Mouse (Mus musculus): ENCODE measurements around the gene Fndc8. TPM values are rescaled to one million over a fixed set of nuclear protein-coding genes. Genes with fewer than 3 reads are reported as not detected.
A peak's percentile ranks its signal among the peaks of the same experiment; 100 is the strongest.

Gene Fndc8
- polyA plus RNA-seq, 1 experiment from 2014 or later = 0.09 TPM

- no peak for DNase-seq (ENCODE audit: low spot score)
- H3K36me3 ChIP-seq (ENCODE audit: control insufficient read depth, insufficient read depth, low read length) = peaks cover 3% of the 10 kb centered on the region; the same call in 1 of the 2 replicates
- H3K4me1 ChIP-seq (replicated peaks; ENCODE audit: control insufficient read depth, insufficient read depth, low read length) = no peaks in the 10 kb centered on the region
- H3K9me3 ChIP-seq (ENCODE audit: control insufficient read depth, low read length) = no peaks in the 10 kb centered on the region
- H3K4me2 ChIP-seq (replicated peaks; ENCODE audit: low read depth, low read length) = no peak overlapping the region
- no peak overlapping the region for H3K9ac ChIP-seq (ENCODE audit: low read depth, low read length)
- no peak for ATAC-seq (ENCODE audit: low FRiP score)
- H3K27me3 ChIP-seq (ENCODE audit: control insufficient read depth, insufficient read depth, low read length) = no peaks in the 10 kb centered on the region
- H3K27ac ChIP-seq (ENCODE audit: low read depth, low read length) = no peak overlapping the region
- 98% methylated on average over 5 of the region's 5 CpGs for WGBS
- no peak overlapping the region for H3K4me3 ChIP-seq (ENCODE audit: low read depth, low read length)
Measured at GRCm38 (mm10) chr11:82899720-82900119, 7.8 kb downstream of the Fndc8 start.

- Histone ChIP-seq H3K4me2 (replicated peaks; ENCODE audit: low read depth, low read length) (no peak overlapping the region), H3K9ac (ENCODE audit: low read depth, low read length) (no peak overlapping the region), H3K4me1 (replicated peaks; ENCODE audit: control insufficient read depth, insufficient read depth, low read length) (no peaks in the 10 kb centered on the region), H3K4me3 (ENCODE audit: low read depth, low read length) (no peak overlapping the region), H3K27ac (ENCODE audit: low read depth, low read length) (no peak overlapping the region), H3K27me3 (ENCODE audit: control insufficient read depth, insufficient read depth, low read length) (no peaks in the 10 kb centered on the region), H3K36me3 (ENCODE audit: control insufficient read depth, insufficient read depth, low read length) (peaks cover 3% of the 10 kb centered on the region; the same call in 1 of the 2 replicates), H3K9me3 (ENCODE audit: control insufficient read depth, low read length) (no peaks in the 10 kb centered on the region)
- DNase-seq (ENCODE audit: low spot score) (no peak), ATAC-seq (ENCODE audit: low FRiP score) (no peak)
- WGBS = 90% methylated on average over 20 of the region's 20 CpGs
Measured at GRCm38 (mm10) chr11:82901606-82902310, 9.8 kb downstream of the Fndc8 start.

DNA sequence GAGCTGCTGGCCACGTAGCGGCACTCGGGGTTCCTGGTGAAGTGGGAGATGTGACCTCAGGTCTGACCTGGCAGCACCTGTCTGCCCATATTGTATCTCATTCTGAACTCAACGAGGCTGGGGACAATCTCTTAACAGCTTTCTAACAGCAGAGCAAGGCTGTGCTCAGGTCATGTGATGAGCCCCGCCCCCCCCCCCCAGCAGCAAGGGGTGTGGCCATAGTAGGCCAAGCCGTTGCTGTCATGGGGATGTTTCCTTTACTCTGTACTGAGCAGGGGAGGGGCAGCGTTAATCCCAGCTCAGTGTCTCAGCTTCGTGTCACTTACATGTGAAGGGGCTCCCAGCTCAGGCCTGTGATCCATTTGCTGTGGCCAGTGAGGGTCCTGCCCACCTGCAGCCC is 13.0 kb downstream of the Fndc8 start:
- H3K4me1 ChIP-seq (replicated peaks; ENCODE audit: control insufficient read depth, insufficient read depth, low read length) = peaks cover 3% of the 10 kb centered on the region; the same call in 1 of the 2 replicates
- H3K9ac ChIP-seq (ENCODE audit: low read depth, low read length) = no peak overlapping the region
- 68% methylated on average over 8 of the region's 8 CpGs for WGBS
- H3K4me2 ChIP-seq (replicated peaks; ENCODE audit: low read depth, low read length) = no peak overlapping the region
- H3K4me3 ChIP-seq (ENCODE audit: low read depth, low read length) = no peak overlapping the region
- ATAC-seq (ENCODE audit: low FRiP score) (no peak), DNase-seq (ENCODE audit: low spot score) (no peak)
- no peak overlapping the region for H3K27ac ChIP-seq (ENCODE audit: low read depth, low read length)
- H3K9me3 ChIP-seq (ENCODE audit: control insufficient read depth, low read length) = no peaks in the 10 kb centered on the region
- peaks cover 3% of the 10 kb centered on the region; the same call in 1 of the 2 replicates for H3K36me3 ChIP-seq (ENCODE audit: control insufficient read depth, insufficient read depth, low read length)
- no peaks in the 10 kb centered on the region for H3K27me3 ChIP-seq (ENCODE audit: control insufficient read depth, insufficient read depth, low read length)

DNA sequence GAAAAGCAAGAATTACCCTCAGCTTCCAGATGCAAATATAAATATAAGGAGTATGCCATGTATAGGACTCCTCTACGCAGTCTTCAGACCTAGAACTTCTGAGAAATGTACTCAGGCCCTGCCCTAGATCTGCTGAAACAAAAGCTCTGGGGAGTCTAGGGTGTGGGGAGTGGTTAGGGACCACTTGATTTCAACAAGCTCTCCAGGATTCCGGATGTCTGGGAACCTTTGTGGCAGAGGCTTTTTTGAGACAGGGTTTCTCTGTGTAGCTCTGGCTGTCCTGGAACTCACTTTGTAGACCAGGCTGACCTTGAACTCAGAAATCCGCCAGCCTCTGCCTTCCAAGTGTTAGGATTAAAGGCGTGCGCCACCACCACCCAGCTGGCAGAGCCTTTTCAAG is 13.9 kb downstream of the Fndc8 start:
- no peak for DNase-seq (ENCODE audit: low spot score)
- Histone ChIP-seq H3K4me3 (ENCODE audit: low read depth, low read length) (no peak overlapping the region), H3K36me3 (ENCODE audit: control insufficient read depth, insufficient read depth, low read length) (peaks cover 3% of the 10 kb centered on the region; the same call in 1 of the 2 replicates), H3K27ac (ENCODE audit: low read depth, low read length) (no peak overlapping the region), H3K4me2 (replicated peaks; ENCODE audit: low read depth, low read length) (no peak overlapping the region), H3K4me1 (replicated peaks; ENCODE audit: control insufficient read depth, insufficient read depth, low read length) (peaks cover 3% of the 10 kb centered on the region; the same call in 1 of the 2 replicates), H3K9ac (ENCODE audit: low read depth, low read length) (no peak overlapping the region), H3K9me3 (ENCODE audit: control insufficient read depth, low read length) (no peaks in the 10 kb centered on the region), H3K27me3 (ENCODE audit: control insufficient read depth, insufficient read depth, low read length) (no peaks in the 10 kb centered on the region)
- 90% methylated on average over 5 of the region's 5 CpGs for WGBS
- no peak for ATAC-seq (ENCODE audit: low FRiP score)

DNA sequence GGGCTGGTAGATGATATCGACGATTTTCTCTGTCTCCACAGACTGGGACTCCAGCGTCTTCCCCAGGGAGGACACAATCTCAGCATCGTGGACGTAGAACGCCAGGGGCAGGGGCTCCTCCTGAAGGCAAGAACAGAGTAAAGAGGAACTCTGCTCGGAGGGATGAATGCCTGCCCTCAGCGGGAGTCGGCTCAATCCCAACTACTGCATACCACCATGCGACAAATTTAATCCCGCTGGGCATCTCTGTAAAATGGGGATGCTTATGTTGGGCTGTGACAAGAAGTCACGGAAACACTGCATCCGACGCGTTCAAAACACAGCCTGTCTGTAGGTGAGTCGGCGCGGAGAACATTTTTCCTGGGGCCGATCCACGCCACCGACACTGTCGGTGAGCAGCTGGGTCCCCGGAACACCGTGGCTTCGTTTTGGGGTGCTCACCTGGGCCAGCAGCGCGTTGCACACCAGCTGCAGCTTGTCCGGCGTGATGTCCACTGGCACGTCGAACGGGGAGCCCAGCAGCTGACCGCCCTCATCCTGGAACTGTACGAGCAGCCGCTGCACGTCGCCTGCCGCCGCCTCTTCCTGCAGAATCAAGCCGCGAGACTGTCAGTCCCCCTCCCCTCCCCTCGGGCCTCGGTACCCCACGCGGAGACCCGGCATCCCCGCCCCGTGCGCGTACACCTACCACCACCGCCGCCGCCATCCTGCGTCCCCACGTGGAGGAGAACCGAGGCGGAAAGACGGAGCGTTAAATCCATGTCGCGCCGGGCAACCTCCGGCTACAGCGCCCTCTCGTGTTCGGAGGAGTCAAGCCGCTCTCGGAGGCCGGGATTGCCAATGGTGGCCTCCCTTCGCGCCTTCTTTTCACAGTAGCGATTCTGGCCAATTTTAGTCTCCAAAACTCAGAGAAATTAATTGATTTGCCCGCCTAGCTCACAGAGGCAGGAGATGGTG is 16.0 kb downstream of the Fndc8 start, which contains the start of gene Nle1:
Gene Nle1, minus strand, starts transcription at position 761 of the 957 bp plus-strand sequence.
- peak; percentile 69; the same call in 1 of the 2 replicates for ATAC-seq (ENCODE audit: low FRiP score)
- Histone ChIP-seq H3K4me2 (replicated peaks; ENCODE audit: low read depth, low read length) (peak within 1 kb of the TSS; percentile 79), H3K4me1 (replicated peaks; ENCODE audit: control insufficient read depth, insufficient read depth, low read length) (peaks cover 3% of the 10 kb centered on the region; the same call in 1 of the 2 replicates), H3K27me3 (ENCODE audit: control insufficient read depth, insufficient read depth, low read length) (no peaks in the 10 kb centered on the region), H3K9me3 (ENCODE audit: control insufficient read depth, low read length) (no peaks in the 10 kb centered on the region), H3K4me3 (ENCODE audit: low read depth, low read length) (peak within 1 kb of the TSS; percentile 70), H3K27ac (ENCODE audit: low read depth, low read length) (no peak within 1 kb of the TSS), H3K36me3 (ENCODE audit: control insufficient read depth, insufficient read depth, low read length) (no peaks in the 10 kb centered on the region; the same call in 1 of the 2 replicates), H3K9ac (ENCODE audit: low read depth, low read length) (peak within 1 kb of the TSS; percentile 80)
- peak; percentile 96 for DNase-seq (ENCODE audit: low spot score)
- 2% methylated on average over 73 of the region's 73 CpGs for WGBS

GRCm38 (mm10) chr11:82908608-82908989 is 16.7 kb downstream of the Fndc8 start:
- no peak overlapping the region for H3K9ac ChIP-seq (ENCODE audit: low read depth, low read length)
- H3K4me3 ChIP-seq (ENCODE audit: low read depth, low read length) = peak overlapping the region; percentile 70
- WGBS = 69% methylated on average over 9 of the region's 10 CpGs
- DNase-seq (ENCODE audit: low spot score) = no peak
- no peaks in the 10 kb centered on the region for H3K27me3 ChIP-seq (ENCODE audit: control insufficient read depth, insufficient read depth, low read length)
- no peaks in the 10 kb centered on the region for H3K9me3 ChIP-seq (ENCODE audit: control insufficient read depth, low read length)
- peak overlapping the region; percentile 79 for H3K4me2 ChIP-seq (replicated peaks; ENCODE audit: low read depth, low read length)
- peaks cover 3% of the 10 kb centered on the region; the same call in 1 of the 2 replicates for H3K4me1 ChIP-seq (replicated peaks; ENCODE audit: control insufficient read depth, insufficient read depth, low read length)
- ATAC-seq (ENCODE audit: low FRiP score) = no peak
- no peak overlapping the region for H3K27ac ChIP-seq (ENCODE audit: low read depth, low read length)
- no peaks in the 10 kb centered on the region for H3K36me3 ChIP-seq (ENCODE audit: control insufficient read depth, insufficient read depth, low read length)

GRCm38 (mm10) chr11:82910250-82910649 is 18.3 kb downstream of the Fndc8 start, which contains the start of gene Unc45b:
Unc45b (plus strand) TSS chr11:82910550.
- Histone ChIP-seq H3K9me3 (ENCODE audit: control insufficient read depth, low read length) (no peaks in the 10 kb centered on the region), H3K4me2 (replicated peaks; ENCODE audit: low read depth, low read length) (no peak within 1 kb of the TSS), H3K4me1 (replicated peaks; ENCODE audit: control insufficient read depth, insufficient read depth, low read length) (peaks cover 3% of the 10 kb centered on the region; the same call in 1 of the 2 replicates), H3K27me3 (ENCODE audit: control insufficient read depth, insufficient read depth, low read length) (no peaks in the 10 kb centered on the region), H3K9ac (ENCODE audit: low read depth, low read length) (no peak within 1 kb of the TSS), H3K36me3 (ENCODE audit: control insufficient read depth, insufficient read depth, low read length) (no peaks in the 10 kb centered on the region), H3K4me3 (ENCODE audit: low read depth, low read length) (no peak within 1 kb of the TSS), H3K27ac (ENCODE audit: low read depth, low read length) (no peak within 1 kb of the TSS)
- 90% methylated on average over 4 of the region's 4 CpGs for WGBS
- ATAC-seq (ENCODE audit: low FRiP score) = no peak
- DNase-seq (ENCODE audit: low spot score) = no peak

DNA sequence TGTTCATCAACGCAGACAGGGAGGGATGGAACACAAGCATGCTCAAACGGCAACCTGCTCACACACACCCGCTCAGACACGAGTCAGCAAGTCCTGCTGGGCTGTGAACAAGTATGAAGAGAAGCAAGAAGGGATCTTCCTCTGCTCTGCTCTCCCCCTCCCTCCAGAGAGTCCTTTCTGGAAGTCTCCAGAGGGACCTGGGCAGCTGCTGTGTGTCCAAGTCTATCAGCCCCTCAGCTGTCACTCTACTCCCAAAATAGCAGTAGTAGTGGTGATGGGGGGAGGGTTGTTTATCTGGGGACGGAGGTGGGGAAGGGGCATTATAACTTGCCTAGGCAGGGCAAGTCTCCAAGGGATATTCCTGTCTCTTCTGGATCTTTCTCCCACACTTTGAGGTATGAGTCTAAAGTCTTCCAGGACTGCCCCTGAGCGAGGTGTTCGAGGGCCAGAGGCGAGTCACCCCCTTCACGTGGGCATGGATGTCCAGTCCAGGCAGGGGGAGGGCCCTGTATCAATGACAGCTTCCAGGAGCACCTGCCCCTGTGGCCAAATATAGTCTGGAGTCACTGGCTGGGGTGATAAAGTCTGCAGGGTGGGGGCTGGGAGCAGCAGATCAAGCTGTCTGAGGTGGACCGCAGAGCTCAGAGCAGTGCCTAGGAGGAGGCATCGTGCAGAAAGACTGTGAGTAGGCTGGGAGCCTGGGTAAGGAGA is 18.9 kb downstream of the Fndc8 start:
- Histone ChIP-seq H3K4me1 (replicated peaks; ENCODE audit: control insufficient read depth, insufficient read depth, low read length) (peaks cover 3% of the 10 kb centered on the region; the same call in 1 of the 2 replicates), H3K27ac (ENCODE audit: low read depth, low read length) (no peak overlapping the region), H3K9ac (ENCODE audit: low read depth, low read length) (no peak overlapping the region), H3K36me3 (ENCODE audit: control insufficient read depth, insufficient read depth, low read length) (no peaks in the 10 kb centered on the region), H3K27me3 (ENCODE audit: control insufficient read depth, insufficient read depth, low read length) (no peaks in the 10 kb centered on the region), H3K4me3 (ENCODE audit: low read depth, low read length) (no peak overlapping the region), H3K4me2 (replicated peaks; ENCODE audit: low read depth, low read length) (no peak overlapping the region), H3K9me3 (ENCODE audit: control insufficient read depth, low read length) (no peaks in the 10 kb centered on the region)
- ATAC-seq (ENCODE audit: low FRiP score) (no peak), DNase-seq (ENCODE audit: low spot score) (no peak)
- WGBS = 80% methylated on average over 11 of the region's 11 CpGs
